Mouse (Mus musculus) stomach, postnatal 0 days (tissue): ENCODE results near the gene Rrbp1.
A peak's percentile ranks its signal among the peaks of the same experiment; 100 is the strongest.

Experiments
- CTCF ChIP-seq: IDR thresholded peaks from 2 replicates; pipeline ENCODE4 v1.5.1; 2016; ENCODE audit warnings: antibody characterized with exemption, low read depth, mild to moderate bottlenecking, moderate library complexity
- EP300 ChIP-seq: optimal IDR thresholded peaks from 2 replicates; pipeline ENCODE3; 2016; ENCODE audit warnings: antibody characterized with exemption

DNA sequence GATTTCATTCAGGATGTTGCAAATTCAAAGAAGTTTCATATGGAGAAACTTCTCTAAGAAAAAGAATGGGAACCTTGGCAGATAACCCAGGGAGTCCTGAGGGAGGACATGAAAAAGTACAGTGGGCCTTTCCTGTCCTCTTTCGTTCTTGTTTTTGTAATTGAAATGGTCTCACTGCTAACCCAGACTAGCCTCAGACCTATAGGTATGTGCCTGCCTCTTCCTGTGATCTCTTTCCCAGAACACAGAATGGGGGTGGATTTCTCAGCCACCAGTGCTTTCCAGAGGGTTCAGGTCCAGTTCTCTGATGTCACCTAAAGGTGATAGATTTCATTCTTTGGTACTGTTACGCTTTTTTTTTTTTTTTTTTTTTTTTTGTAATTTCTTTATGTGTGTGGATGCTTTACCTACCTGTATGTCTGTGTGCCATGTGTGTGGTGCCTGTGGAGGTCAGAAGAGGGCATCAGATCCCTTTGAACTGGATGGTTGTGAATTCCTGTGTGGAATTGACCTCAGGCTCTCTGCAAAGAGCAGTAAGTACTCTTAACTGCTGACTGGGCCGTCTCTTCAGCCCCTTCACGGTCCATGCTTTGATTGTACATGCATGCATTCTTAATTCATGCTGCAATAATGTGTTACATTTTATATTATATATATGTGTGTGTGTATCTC lies 92.1 kb downstream of the Rrbp1 start:
- TF ChIP-seq CTCF (peak; percentile 34; the same call in 1 of the 2 replicates), EP300 (no peak)
